Comparison of ENCODE assay signal across 9 mouse cellular contexts in the genomic region with DNA sequence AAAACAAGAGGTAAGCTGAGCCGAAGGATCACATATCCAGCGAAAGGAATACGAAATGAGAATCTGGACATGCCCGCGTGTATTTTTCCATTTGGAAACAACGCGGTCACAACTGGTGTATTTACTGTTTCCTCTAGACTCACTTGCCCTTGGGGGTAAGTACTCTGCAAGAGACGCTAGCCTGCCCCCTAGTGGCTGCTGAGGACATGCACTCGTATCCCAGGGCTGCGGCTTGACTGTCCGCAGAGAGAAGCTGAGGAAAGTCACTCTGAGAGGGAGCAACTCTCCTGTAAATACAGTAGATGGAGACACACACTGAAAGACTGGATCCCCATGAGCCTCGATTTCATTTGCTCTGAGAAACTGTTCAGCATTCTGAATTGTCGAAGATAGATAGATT.
DNase-seq lines count a peak whose midpoint lies in the region; ATAC-seq and TF ChIP-seq lines count a peak whose summit lies in the region.
"Had no signal": no experiment of that assay in that cellular context is flagged by ENCODE, and none has a peak within 500 bp of the region (broad histone marks: within the 10 kb centered on the region; RNA-seq: fewer than 3 reads in every experiment).

No protein-coding gene starts in this region.

- H3K4me3 ChIP-seq in brown adipose tissue, adult 24 weeks (ENCODE audit: insufficient read depth, low read depth, low read length), result peak overlapping the region; percentile 31; the same call in 1 of the 2 replicates
- peak overlapping the region; percentile 40 for H3K4me3 ChIP-seq in heart, embryonic 13.5 days
- peak overlapping the region; percentile 52 to 57 for H3K4me3 ChIP-seq in liver, embryonic 14.5 days (ENCODE audit: insufficient read depth in 1 of 2, low read depth in 2 of 2, low read length in 2 of 2)
- no peak overlapping the region for H3K4me3 ChIP-seq in neural tube, embryonic 11.5 days (ENCODE audit: low read depth, low read length)
- no peak overlapping the region for H3K4me3 ChIP-seq in stomach, postnatal 0 days (ENCODE audit: low read depth, low read length)
- H3K4me3 ChIP-seq: limb, embryonic 12.5 days had no signal

- no peaks in the 10 kb centered on the region for H3K9me3 ChIP-seq in heart, embryonic 13.5 days
- no peaks in the 10 kb centered on the region for H3K9me3 ChIP-seq in liver, embryonic 14.5 days (ENCODE audit: control insufficient read depth, low read length)
- H3K9me3 ChIP-seq in neural tube, embryonic 11.5 days (ENCODE audit: control insufficient read depth, low read length), result no peaks in the 10 kb centered on the region
- no peaks in the 10 kb centered on the region for H3K9me3 ChIP-seq in stomach, postnatal 0 days (ENCODE audit: control insufficient read depth, low read length)
- H3K9me3 ChIP-seq: limb, embryonic 12.5 days had no signal

- no peak overlapping the region for H3K27ac ChIP-seq in brown adipose tissue, adult 24 weeks (replicated peaks; ENCODE audit: low read depth, low read length)
- peak overlapping the region; percentile 72 for H3K27ac ChIP-seq in heart, embryonic 13.5 days (replicated peaks)
- H3K27ac ChIP-seq in liver, embryonic 14.5 days, result peak overlapping the region; percentile 95
- no peak overlapping the region for H3K27ac ChIP-seq in neural tube, embryonic 11.5 days (ENCODE audit: low read depth, low read length)
- H3K27ac ChIP-seq in stomach, postnatal 0 days (replicated peaks), result no peak overlapping the region
- H3K27ac ChIP-seq: limb, embryonic 12.5 days had no signal

- ATAC-seq in heart, embryonic 13.5 days (ENCODE audit: extremely low read depth, insufficient number of reproducible peaks, low FRiP score, low TSS enrichment), result peak; percentile 79
- ATAC-seq in liver, embryonic 14.5 days (ENCODE audit: insufficient read depth), result peak; percentile 60
- 0 out of 2 replicates have a peak, but pooled peaks have one; percentile 55 for ATAC-seq in neural tube, embryonic 11.5 days (ENCODE audit: insufficient read depth, low FRiP score, low TSS enrichment)
- ATAC-seq in stomach, postnatal 0 days (ENCODE audit: low FRiP score, low TSS enrichment), result peak; percentile 84

- 0 out of 2 replicates have a peak, but pooled peaks cover 3% of the 10 kb centered on the region for H3K4me1 ChIP-seq in brown adipose tissue, adult 24 weeks (ENCODE audit: control insufficient read depth, insufficient read depth, insufficient read length, low read length)
- peaks cover 16% of the 10 kb centered on the region for H3K4me1 ChIP-seq in heart, embryonic 13.5 days
- H3K4me1 ChIP-seq in liver, embryonic 14.5 days (replicated peaks; ENCODE audit: control insufficient read depth in 2 of 2, insufficient read depth in 2 of 2, low read length in 1 of 2), result peaks cover 44 to 52% of the 10 kb centered on the region in 2 experiments
- H3K4me1 ChIP-seq in neural tube, embryonic 11.5 days (ENCODE audit: control insufficient read depth, insufficient read depth, low read length), result no peaks in the 10 kb centered on the region
- H3K4me1 ChIP-seq in stomach, postnatal 0 days (replicated peaks; ENCODE audit: control insufficient read depth, insufficient read depth), result no peaks in the 10 kb centered on the region
- H3K4me1 ChIP-seq: limb, embryonic 12.5 days had no signal

- no peaks in the 10 kb centered on the region for H3K36me3 ChIP-seq in heart, embryonic 13.5 days
- H3K36me3 ChIP-seq in liver, embryonic 14.5 days (replicated peaks; ENCODE audit: control insufficient read depth, insufficient read depth, low read depth), result no peaks in the 10 kb centered on the region
- H3K36me3 ChIP-seq in neural tube, embryonic 11.5 days (ENCODE audit: control insufficient read depth, insufficient read depth, low read length), result no peaks in the 10 kb centered on the region
- H3K36me3 ChIP-seq in stomach, postnatal 0 days (ENCODE audit: control insufficient read depth, insufficient read depth, low read length), result no peaks in the 10 kb centered on the region
- H3K36me3 ChIP-seq: limb, embryonic 12.5 days had no signal

- no peaks in the 10 kb centered on the region for H3K27me3 ChIP-seq in heart, embryonic 13.5 days (replicated peaks)
- H3K27me3 ChIP-seq in liver, embryonic 14.5 days (ENCODE audit: control insufficient read depth, insufficient read depth, low read length), result no peaks in the 10 kb centered on the region
- no peaks in the 10 kb centered on the region for H3K27me3 ChIP-seq in neural tube, embryonic 11.5 days (ENCODE audit: control insufficient read depth, insufficient read depth, low read length)
- H3K27me3 ChIP-seq in stomach, postnatal 0 days (ENCODE audit: control insufficient read depth, insufficient read depth, low read length), result no peaks in the 10 kb centered on the region
- H3K27me3 ChIP-seq: limb, embryonic 12.5 days had no signal

- peak; percentile 92 for DNase-seq in CD4-positive, CD25-positive, alpha-beta regulatory T cell, adult 2 months (ENCODE audit: low read depth, low spot score)
- DNase-seq in fat pad, adult 2 months (ENCODE audit: extremely low read depth, low read depth, low spot score), result peak; percentile 7
- peak; percentile 82 for DNase-seq in kidney, postnatal 14 days
- DNase-seq in liver, embryonic 14.5 days (ENCODE audit: low read depth in 3 of 3, low spot score in 3 of 3), result peak; percentile 86 to 90 (median 87)
- peak; percentile 81 for DNase-seq in neural tube, embryonic 11.5 days (ENCODE audit: low spot score)
- peak; percentile 87 for DNase-seq in stomach, postnatal 0 days (ENCODE audit: low spot score)

- WGBS in heart, embryonic 13.5 days, result 16% methylated on average over 13 of the region's 13 CpGs
- WGBS in liver, embryonic 14.5 days (ENCODE audit: insufficient replicate concordance), result 7% methylated on average over 13 of the region's 13 CpGs
- 30% methylated on average over 13 of the region's 13 CpGs for WGBS in neural tube, embryonic 11.5 days
- 24% methylated on average over 13 of the region's 13 CpGs for WGBS in stomach, postnatal 0 days

- peak overlapping the region; percentile 58 for H3K9ac ChIP-seq in heart, embryonic 13.5 days
- peak overlapping the region; percentile 72 for H3K9ac ChIP-seq in liver, embryonic 14.5 days (replicated peaks)
- H3K9ac ChIP-seq in neural tube, embryonic 11.5 days (ENCODE audit: low read length), result no peak overlapping the region
- no peak overlapping the region for H3K9ac ChIP-seq in stomach, postnatal 0 days (ENCODE audit: low read length)
- H3K9ac ChIP-seq: limb, embryonic 12.5 days had no signal

- peak; percentile 29 for TF ChIP-seq EP300 in liver, embryonic 14.5 days (IDR thresholded peaks at IDR 0.05; ENCODE audit: low read depth)
- no peak for TF ChIP-seq EP300 in stomach, postnatal 0 days (optimal IDR thresholded peaks at IDR 0.05)

- peak; percentile 99 for TF ChIP-seq CTCF in liver, embryonic 14.5 days (IDR thresholded peaks at IDR 0.05; ENCODE audit: low read depth)
- TF ChIP-seq CTCF in stomach, postnatal 0 days (IDR thresholded peaks at IDR 0.05; ENCODE audit: low read depth), result peak; percentile 91

- H3K4me2 ChIP-seq in heart, embryonic 13.5 days, result peak overlapping the region; percentile 61
- peak overlapping the region; percentile 81 for H3K4me2 ChIP-seq in liver, embryonic 14.5 days (ENCODE audit: low read depth)
- no peak overlapping the region for H3K4me2 ChIP-seq in neural tube, embryonic 11.5 days (ENCODE audit: low read depth)
- peak overlapping the region; percentile 38; the same call in 1 of the 2 replicates for H3K4me2 ChIP-seq in stomach, postnatal 0 days (replicated peaks; ENCODE audit: low read depth)
- H3K4me2 ChIP-seq: limb, embryonic 12.5 days had no signal

Comparison
In these comparisons a context has a peak if more than half of its experiments do, and no peak if none do; other contexts are left out.
1. DNase-seq: peak in every context shown above with its lines; median percentile 92 in CD4-positive, CD25-positive, alpha-beta regulatory T cell, adult 2 months; 87 in liver, embryonic 14.5 days; 87 in stomach, postnatal 0 days; 82 in kidney, postnatal 14 days; 81 in neural tube, embryonic 11.5 days; 7 in fat pad, adult 2 months.
2. H3K27ac ChIP-seq: peak in heart, embryonic 13.5 days (single experiment) and liver, embryonic 14.5 days (single experiment); none in brown adipose tissue, adult 24 weeks (single experiment), neural tube, embryonic 11.5 days (single experiment) and stomach, postnatal 0 days (single experiment).
3. H3K4me3 ChIP-seq: peak in brown adipose tissue, adult 24 weeks (single experiment), heart, embryonic 13.5 days (single experiment) and liver, embryonic 14.5 days (2 of 2); none in neural tube, embryonic 11.5 days (single experiment) and stomach, postnatal 0 days (single experiment).
4. H3K9ac ChIP-seq: peak in heart, embryonic 13.5 days (single experiment) and liver, embryonic 14.5 days (single experiment); none in neural tube, embryonic 11.5 days (single experiment) and stomach, postnatal 0 days (single experiment).
5. Peak in every context shown above with its lines, with median percentiles within 50 percentile points of each other: ATAC-seq.